ENCODE assay signal across 9 mouse cellular contexts in genomic region chr5:138994108-138994785, GRCm38 (mm10). TPM values are rescaled to one million over a fixed set of nuclear protein-coding genes. Genes with fewer than 3 reads are reported as not detected.
DNase-seq lines count a peak whose midpoint lies in the region; ATAC-seq and TF ChIP-seq lines count a peak whose summit lies in the region.
"Had no signal": no experiment of that assay in that cellular context is flagged by ENCODE, and none has a peak within 500 bp of the region (broad histone marks: within the 10 kb centered on the region; RNA-seq: fewer than 3 reads in every experiment).

No protein-coding gene starts in this region.

- no peaks in the 10 kb centered on the region for H3K9me3 ChIP-seq in forebrain, embryonic 15.5 days
- no peaks in the 10 kb centered on the region for H3K9me3 ChIP-seq in kidney, embryonic 14.5 days (ENCODE audit: control insufficient read depth, low read length)

- H3K27ac ChIP-seq in liver, adult 2 months (replicated peaks; ENCODE audit: insufficient read depth, low read depth, low read length): peak overlapping the region; percentile 67
- H3K27ac ChIP-seq in forebrain, embryonic 15.5 days (replicated peaks): peak overlapping the region; percentile 89
- H3K27ac ChIP-seq in kidney, embryonic 14.5 days (ENCODE audit: low read depth, low read length): peak overlapping the region; percentile 91

- peak; percentile 15 for DNase-seq in liver, adult 2 months (ENCODE audit: extremely low read depth, low read depth, low spot score)
- DNase-seq in liver: no peak
- DNase-seq in adipocyte (ENCODE audit: low spot score): peak; percentile 25
- peak; percentile 40 for DNase-seq in lung, postnatal 36 days
- no peak for DNase-seq in ovary, postnatal 14 days (ENCODE audit: low spot score)

- WGBS in liver, adult 2 months: under 1% methylated on average over 47 of the region's 48 CpGs
- 0% methylated on average over 48 of the region's 48 CpGs for WGBS in forebrain, embryonic 15.5 days
- WGBS in kidney, embryonic 14.5 days: under 1% methylated on average over 48 of the region's 48 CpGs

- no peak for TF ChIP-seq CTCF in liver, adult 2 months (IDR thresholded peaks at IDR 0.05; ENCODE audit: low read depth, low read length)

- no peaks in the 10 kb centered on the region for H3K36me3 ChIP-seq in liver, adult 2 months (ENCODE audit: control insufficient read depth, insufficient read depth, low read length)
- no peaks in the 10 kb centered on the region for H3K36me3 ChIP-seq in forebrain, embryonic 15.5 days
- H3K36me3 ChIP-seq in kidney, embryonic 14.5 days (ENCODE audit: control insufficient read depth, insufficient read depth, low read length): no peaks in the 10 kb centered on the region

- peak overlapping the region; percentile 82 for H3K9ac ChIP-seq in liver, adult 2 months (ENCODE audit: low read depth, low read length)
- peak overlapping the region; percentile 77 for H3K9ac ChIP-seq in forebrain, embryonic 15.5 days (replicated peaks)
- H3K9ac ChIP-seq in kidney, embryonic 14.5 days (ENCODE audit: low read depth, low read length): peak overlapping the region; percentile 85

- peak overlapping the region; percentile 83 for H3K4me3 ChIP-seq in liver, adult 2 months (ENCODE audit: insufficient read depth, low read depth, low read length)
- peak overlapping the region; percentile 84 for H3K4me3 ChIP-seq in forebrain, embryonic 15.5 days
- peak overlapping the region; percentile 80 for H3K4me3 ChIP-seq in kidney, embryonic 14.5 days (ENCODE audit: low read length)

- H3K79me2 ChIP-seq in liver, adult 2 months (ENCODE audit: control insufficient read depth, insufficient read depth, low read length): no peaks in the 10 kb centered on the region; the same call in 1 of the 2 replicates

- H3K27me3 ChIP-seq in liver, adult 2 months (ENCODE audit: control insufficient read depth, insufficient read depth, low read length): no peaks in the 10 kb centered on the region
- peaks cover 55% of the 10 kb centered on the region for H3K27me3 ChIP-seq in forebrain, embryonic 15.5 days
- H3K27me3 ChIP-seq in kidney, embryonic 14.5 days (ENCODE audit: control insufficient read depth, insufficient read depth, low read length): peaks cover 39% of the 10 kb centered on the region

- H3K4me1 ChIP-seq in liver, adult 2 months (ENCODE audit: control insufficient read depth, insufficient read depth, low read length): peaks cover 21% of the 10 kb centered on the region
- peaks cover 53% of the 10 kb centered on the region for H3K4me1 ChIP-seq in forebrain, embryonic 15.5 days
- peaks cover 47% of the 10 kb centered on the region for H3K4me1 ChIP-seq in kidney, embryonic 14.5 days (ENCODE audit: control insufficient read depth, insufficient read depth, low read length)

- peak overlapping the region; percentile 89 for H3K4me2 ChIP-seq in forebrain, embryonic 15.5 days (replicated peaks)
- H3K4me2 ChIP-seq in kidney, embryonic 14.5 days (replicated peaks; ENCODE audit: low read depth, low read length): peak overlapping the region; percentile 91

- TF ChIP-seq POLR2A in liver, adult 2 months (IDR thresholded peaks at IDR 0.05; ENCODE audit: extremely low read depth, insufficient read depth, low read length): no peak

- 0 out of 2 replicates have a peak, but pooled peaks have one; percentile 23 for ATAC-seq in forebrain, embryonic 15.5 days (replicated peaks)
- ATAC-seq in kidney, embryonic 14.5 days (ENCODE audit: low FRiP score, low TSS enrichment): peak; percentile 26
- ATAC-seq in megakaryocyte progenitor cell, adult 5-6 weeks (replicated peaks; ENCODE audit: poor library complexity): no peak

RNA-seq across cellular contexts. Expression of gene Pdgfa, which starts 2.9 kb away (rescaled TPM):
- total RNA-seq in liver, adult 2 months (2014; rRNA removed): 2.8 and 3.2 TPM in 2 replicates
- 1.8 and 3.4 TPM in 2 replicates for polyA plus RNA-seq in liver, adult 2 months (2012; rRNA removed)
- 13.9 and 17.5 TPM in 2 replicates for polyA plus RNA-seq in forebrain, embryonic 15.5 days (2015; fragmentation: Nextera tagmentation; extraction: Ambion mirVana)
- 57.7 and 70.2 TPM in 2 replicates for polyA plus RNA-seq in kidney, embryonic 14.5 days (2014; fragmentation: Nextera tagmentation; extraction: Ambion mirVana)
- total RNA-seq in megakaryocyte progenitor cell, adult 5-6 weeks (2015): 0.25 and 0.71 TPM in 2 replicates
- total RNA-seq in megakaryocyte progenitor cell, adult 5-6 weeks (2017): 1.3 TPM in 1 of 2 replicates, not detected in the other
- total RNA-seq: neutrophil, adult 5-6 weeks had no signal

Comparison
In these comparisons a context has a peak if more than half of its experiments do, and no peak if none do; other contexts are left out.
1. DNase-seq: peak in liver, adult 2 months (single experiment), adipocyte (single experiment) and lung, postnatal 36 days (single experiment); none in liver (single experiment) and ovary, postnatal 14 days (single experiment).
2. Peak in every context shown above with its lines, with median percentiles within 50 percentile points of each other: H3K27ac ChIP-seq, H3K4me3 ChIP-seq and H3K9ac ChIP-seq.